Mouse (Mus musculus) heart, postnatal 0 days (tissue): ENCODE results near the gene Alk. TPM values are rescaled to one million over a fixed set of nuclear protein-coding genes. Genes with fewer than 3 reads are reported as not detected.
A peak's percentile ranks its signal among the peaks of the same experiment; 100 is the strongest.

Source experiments
- ATAC-seq: fragments of 200-750 bp; cut with Nextera tagmentation; 2 replicates; pipeline ENCODE4 v1.8.0; 2017; ENCODE audit warnings: low read depth, moderate number of reproducible peaks, moderate library complexity; ENCODE audit not compliant: insufficient read depth
- DNase-seq: peaks from one replicate; pipeline ENCODE4 v3.0.0-alpha.2; 2016; ENCODE audit warnings: low spot score
- H3K27ac ChIP-seq: fragments of 300-500 bp; sonication (generic); 2 replicates; pipeline ENCODE4 v1.5.1; 2014; ENCODE audit warnings: low read depth, mild to moderate bottlenecking
- H3K27me3 ChIP-seq: fragments of 300-500 bp; sonication (generic); 2 replicates; pipeline ENCODE4 v1.6.1; 2014; ENCODE audit warnings: low read length, mixed read lengths; ENCODE audit not compliant: control insufficient read depth, insufficient read depth
- H3K36me3 ChIP-seq: fragments of 300-500 bp; sonication (generic); replicated peaks from 2 replicates; pipeline ENCODE4 v1.6.1; 2014; ENCODE audit warnings: low read length, mixed read lengths; ENCODE audit not compliant: control insufficient read depth, insufficient read depth
- H3K4me1 ChIP-seq: fragments of 300-500 bp; sonication (generic); 2 replicates; pipeline ENCODE4 v1.6.1; 2014; ENCODE audit warnings: antibody characterized with exemption; ENCODE audit not compliant: control insufficient read depth, insufficient read depth
- H3K4me2 ChIP-seq: fragments of 300-500 bp; sonication (generic); 2 replicates; pipeline ENCODE4 v1.6.1; 2014; ENCODE audit warnings: low read depth, mild to moderate bottlenecking, low read length, moderate library complexity
- H3K4me3 ChIP-seq: fragments of 300-500 bp; sonication (generic); 2 replicates; pipeline ENCODE4 v1.5.1; 2014; ENCODE audit warnings: low read depth, low read length
- H3K9ac ChIP-seq: fragments of 300-500 bp; sonication (generic); replicated peaks from 2 replicates; pipeline ENCODE4 v1.6.1; 2014; ENCODE audit warnings: low read depth, low read length, mixed read lengths
- H3K9me3 ChIP-seq: fragments of 300-500 bp; sonication (generic); replicated peaks from 2 replicates; pipeline ENCODE4 v1.6.1; 2016; ENCODE audit warnings: low read length; ENCODE audit not compliant: control insufficient read depth
- CTCF ChIP-seq: IDR thresholded peaks from 2 replicates; pipeline ENCODE4 v1.5.1; 2016; ENCODE audit warnings: antibody characterized with exemption, control low read depth, low read depth
- EP300 ChIP-seq: IDR thresholded peaks from 2 replicates; pipeline ENCODE4 v1.6.1; 2016; ENCODE audit warnings: antibody characterized with exemption, low read depth
- WGBS: fragments of 180-500 bp; shearing (Covaris S2); extraction: QIAGEN DNeasy Blood & Tissue Kit; methylation state at CpG from one replicate; pipeline ENCODE4 v1.1.7; 2014; 5-methylcytosine and 5-hydroxymethylcytosine counted together
- polyA plus RNA-seq: library from polyadenylated mRNA; unstranded; fragments of >200 nt; fragmentation: Nextera tagmentation; extraction: Ambion mirVana; gene quantifications from 2 replicates; pipeline ENCODE4 v1.2.1, GENCODE M21; 2015
- total RNA-seq: library from RNA; depleted of rRNA; stranded (reverse); fragments of >200 nt; gene quantifications from 2 replicates; pipeline ENCODE4 v1.2.3, GENCODE M21; 2014; ENCODE audit warnings: low replicate concordance

Alk gene
- total and polyA plus RNA-seq, 2 experiments from 2014 or later, result 0.04 TPM; not detected in 1

DNA sequence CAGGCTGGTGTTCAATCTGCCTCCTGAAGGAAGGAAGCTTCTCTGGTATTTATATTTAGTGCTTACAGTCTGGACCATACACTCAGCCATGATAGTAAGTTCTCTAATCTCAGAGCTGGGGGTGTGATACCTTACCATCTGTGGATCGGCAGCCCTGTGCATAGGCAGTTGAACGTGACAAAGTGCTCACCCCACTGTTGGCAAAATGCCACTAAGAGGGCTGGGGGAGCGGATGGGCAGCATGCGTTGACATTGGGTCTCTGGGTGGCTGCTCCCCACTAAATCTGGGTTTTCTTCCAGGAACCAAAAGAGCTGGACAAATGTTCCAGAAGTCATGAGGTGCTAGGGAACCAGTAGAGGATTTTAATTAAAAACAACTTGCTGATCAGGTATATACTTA lies 78.1 kb downstream of the Alk start:
- Histone ChIP-seq H3K4me3 (no peak overlapping the region), H3K27me3 (0 out of 2 replicates have a peak, but pooled peaks cover 3% of the 10 kb centered on the region), H3K36me3 (no peaks in the 10 kb centered on the region), H3K4me1 (no peaks in the 10 kb centered on the region), H3K27ac (no peak overlapping the region), H3K9ac (no peak overlapping the region), H3K4me2 (no peak overlapping the region), H3K9me3 (no peaks in the 10 kb centered on the region)
- 60% methylated on average over 4 of the region's 4 CpGs for WGBS
- TF ChIP-seq EP300, result no peak
- no peak for TF ChIP-seq CTCF
- ATAC-seq (no peak), DNase-seq (no peak)

DNA sequence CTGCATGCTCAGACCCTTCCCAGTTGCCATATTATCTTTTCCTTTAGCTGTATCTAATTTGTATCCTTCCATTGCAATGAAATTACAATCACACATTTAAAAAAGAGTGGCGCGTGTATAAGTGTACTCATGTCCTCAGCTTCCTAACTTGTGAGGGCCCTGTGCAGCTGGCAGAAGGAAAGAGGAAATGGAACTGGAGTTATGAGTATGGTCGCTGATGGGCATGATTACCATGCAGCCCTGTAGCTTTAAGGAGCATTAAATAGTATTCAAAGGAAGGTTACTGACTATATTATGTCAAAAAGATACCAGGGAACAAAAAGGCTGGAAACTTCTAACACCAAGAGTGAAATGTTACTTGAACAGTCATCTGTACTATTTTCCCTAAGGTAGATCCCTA lies 79.6 kb downstream of the Alk start:
- H3K27me3 ChIP-seq, result 0 out of 2 replicates have a peak, but pooled peaks cover 3% of the 10 kb centered on the region
- DNase-seq (no peak), ATAC-seq (no peak)
- H3K27ac ChIP-seq, result no peak overlapping the region
- no peaks in the 10 kb centered on the region for H3K36me3 ChIP-seq
- H3K4me3 ChIP-seq, result no peak overlapping the region
- WGBS, result 93% methylated on average over 3 of the region's 3 CpGs
- no peaks in the 10 kb centered on the region for H3K9me3 ChIP-seq
- H3K9ac ChIP-seq, result no peak overlapping the region
- H3K4me1 ChIP-seq, result no peaks in the 10 kb centered on the region
- TF ChIP-seq CTCF (no peak), EP300 (no peak)
- H3K4me2 ChIP-seq, result no peak overlapping the region

DNA sequence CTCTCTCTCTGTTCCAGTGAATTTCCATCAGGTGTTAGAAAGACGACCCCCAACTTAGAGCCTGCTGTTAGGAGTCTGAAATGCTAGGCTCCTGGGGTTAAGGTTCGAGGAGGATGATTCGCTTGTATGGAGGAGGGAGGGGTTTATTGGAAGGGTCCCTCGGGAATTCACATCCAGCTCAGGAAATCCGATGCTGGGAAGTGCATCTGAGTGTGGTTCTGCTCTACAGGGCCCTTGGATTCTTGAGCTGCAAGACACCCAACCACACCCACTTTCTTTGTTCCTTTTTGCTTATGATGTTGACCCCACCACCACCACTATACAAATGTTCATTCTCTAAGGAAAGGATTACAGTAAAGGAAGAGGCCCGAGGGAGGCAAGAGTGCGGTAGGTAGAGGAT lies 81.4 kb downstream of the Alk start:
- 0 out of 2 replicates have a peak, but pooled peaks cover 3% of the 10 kb centered on the region for H3K27me3 ChIP-seq
- DNase-seq, result no peak
- H3K9ac ChIP-seq, result no peak overlapping the region
- no peak overlapping the region for H3K4me3 ChIP-seq
- H3K4me1 ChIP-seq, result no peaks in the 10 kb centered on the region
- no peak overlapping the region for H3K27ac ChIP-seq
- TF ChIP-seq EP300, result no peak
- TF ChIP-seq CTCF, result no peak
- no peak overlapping the region for H3K4me2 ChIP-seq
- H3K9me3 ChIP-seq, result no peaks in the 10 kb centered on the region
- no peaks in the 10 kb centered on the region for H3K36me3 ChIP-seq
- WGBS, result 44% methylated on average over 7 of the region's 7 CpGs
- ATAC-seq, result no peak

DNA sequence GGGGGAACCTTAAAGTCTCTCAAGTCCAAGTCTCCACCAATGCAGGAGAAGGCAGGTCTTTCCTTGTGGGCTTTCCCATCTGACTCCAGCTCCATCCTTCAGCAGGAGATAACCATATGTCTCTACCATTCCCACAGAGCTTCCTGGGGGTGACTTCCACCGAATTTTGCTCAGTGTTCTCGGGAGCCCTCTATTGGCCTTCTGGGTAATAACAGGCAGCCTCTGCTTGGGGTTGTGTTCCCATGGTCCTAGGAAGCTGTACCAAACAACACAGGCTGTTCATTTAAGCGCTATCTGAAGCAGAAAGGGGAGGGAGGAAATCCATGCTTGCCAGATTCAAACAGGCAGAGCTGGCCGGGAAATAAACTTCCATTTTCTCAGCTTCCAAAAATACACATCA lies 82.0 kb downstream of the Alk start:
- Histone ChIP-seq H3K4me1 (no peaks in the 10 kb centered on the region), H3K9me3 (no peaks in the 10 kb centered on the region), H3K4me3 (no peak overlapping the region), H3K9ac (no peak overlapping the region), H3K4me2 (no peak overlapping the region), H3K27ac (no peak overlapping the region), H3K27me3 (0 out of 2 replicates have a peak, but pooled peaks cover 3% of the 10 kb centered on the region), H3K36me3 (no peaks in the 10 kb centered on the region)
- peak; percentile 45 for DNase-seq
- ATAC-seq, result no peak
- TF ChIP-seq EP300 (no peak), CTCF (peak; percentile 75)
- 5% methylated on average over 4 of the region's 4 CpGs for WGBS

DNA sequence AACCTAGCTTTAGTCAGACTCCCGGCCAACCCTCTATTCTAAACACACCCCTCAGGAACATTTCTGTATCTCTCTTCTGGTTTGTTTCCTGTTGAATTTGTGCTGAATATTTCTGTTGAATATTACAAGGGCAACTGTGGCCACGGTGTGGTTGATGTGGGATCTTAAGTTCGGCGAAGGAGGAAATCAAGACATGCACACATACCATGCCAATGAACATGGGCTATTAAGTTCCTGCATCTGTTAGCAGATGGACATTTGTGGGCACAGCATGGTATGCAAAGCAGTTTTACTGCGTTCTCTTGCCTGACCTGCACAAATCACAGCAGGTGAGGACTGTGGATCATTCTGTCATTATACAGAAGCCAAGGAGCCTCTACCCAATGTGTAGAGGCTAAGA lies 83.1 kb downstream of the Alk start:
- Histone ChIP-seq H3K27ac (no peak overlapping the region), H3K9ac (no peak overlapping the region), H3K36me3 (no peaks in the 10 kb centered on the region), H3K27me3 (0 out of 2 replicates have a peak, but pooled peaks cover 3% of the 10 kb centered on the region), H3K4me1 (no peaks in the 10 kb centered on the region), H3K4me2 (no peak overlapping the region), H3K4me3 (no peak overlapping the region), H3K9me3 (no peaks in the 10 kb centered on the region)
- ATAC-seq (no peak), DNase-seq (no peak)
- WGBS, result 64% methylated on average over 5 of the region's 5 CpGs
- TF ChIP-seq CTCF (no peak), EP300 (no peak)

- no peak for TF ChIP-seq CTCF
- no peak for TF ChIP-seq EP300
- no peak for ATAC-seq
- no peak for DNase-seq
- Histone ChIP-seq H3K36me3 (no peaks in the 10 kb centered on the region), H3K9me3 (no peaks in the 10 kb centered on the region), H3K27me3 (no peaks in the 10 kb centered on the region), H3K9ac (no peak overlapping the region), H3K4me2 (no peak overlapping the region), H3K27ac (no peak overlapping the region), H3K4me1 (no peaks in the 10 kb centered on the region), H3K4me3 (no peak overlapping the region)
- WGBS, result 79% methylated on average over 6 of the region's 6 CpGs
These were observed 93.7 kb downstream of the Alk start for GRCm38 (mm10) chr17:72510746-72511145.
